Mouse (Mus musculus): ENCODE data around the gene Lrp11.
"Not testable (repeated sequence)": the region's sequence is repeated elsewhere in the genome, so short reads cannot be mapped to it uniquely, and the experiment has no call there.

Lrp11 gene

DNA sequence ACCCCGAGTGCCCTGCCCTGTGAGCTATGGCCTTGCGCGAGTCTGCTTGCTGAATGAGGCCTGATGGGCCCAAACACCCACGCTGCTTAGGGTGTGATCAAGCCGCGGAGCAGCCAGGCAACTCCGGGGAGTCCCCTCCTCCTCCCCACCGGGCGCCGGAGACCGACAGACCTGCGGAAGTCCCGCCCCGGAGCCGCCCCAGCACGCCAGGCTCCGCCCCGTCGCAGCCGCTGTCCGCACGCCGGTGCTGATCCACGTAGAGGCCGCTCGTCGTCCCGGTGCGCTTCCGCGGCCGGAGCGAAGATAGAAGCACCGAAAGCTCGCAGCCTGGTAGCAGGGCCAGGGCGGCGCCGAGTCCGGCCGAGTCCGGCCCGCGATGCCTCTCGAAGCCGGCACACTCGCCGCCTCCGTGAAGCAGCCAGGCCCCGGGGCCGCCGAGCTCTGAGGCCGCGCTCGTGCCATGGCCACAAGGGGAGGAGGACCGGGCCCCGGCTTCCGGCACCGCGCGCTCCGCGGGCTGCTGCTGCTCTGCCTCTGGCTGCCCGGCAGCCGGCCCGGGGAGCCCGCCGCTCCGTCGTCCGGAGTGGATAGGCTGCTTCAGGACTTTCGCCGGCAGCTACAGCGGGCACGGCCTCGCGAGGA, at the start of gene Lrp11:
Gene Lrp11 (plus strand): TSS at position 209 of the 642 bp plus-strand sequence.
- peak; percentile 60 for DNase-seq (ENCODE audit: low read depth, low spot score)

DNA sequence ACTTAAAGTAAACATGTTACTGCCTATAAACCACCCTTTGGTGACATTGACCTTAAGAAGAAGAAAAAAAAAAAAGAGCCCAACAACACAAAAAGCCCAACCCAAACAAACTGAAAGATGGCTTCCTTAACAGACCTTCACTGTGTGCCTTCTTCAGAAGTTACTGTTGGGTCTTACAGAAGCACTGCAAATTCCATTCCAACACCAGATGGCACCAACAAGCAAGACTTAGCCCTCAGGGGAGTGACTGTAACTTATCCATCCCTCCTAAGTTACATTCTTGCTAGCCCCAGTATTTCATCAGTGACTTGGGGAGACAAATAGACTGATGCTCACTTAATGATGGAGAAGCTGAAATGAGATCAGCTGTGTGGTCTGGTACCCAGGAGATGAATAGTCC, 11.6 kb upstream of the Lrp11 start:
- no peak for DNase-seq (ENCODE audit: low read depth, low spot score)

DNA sequence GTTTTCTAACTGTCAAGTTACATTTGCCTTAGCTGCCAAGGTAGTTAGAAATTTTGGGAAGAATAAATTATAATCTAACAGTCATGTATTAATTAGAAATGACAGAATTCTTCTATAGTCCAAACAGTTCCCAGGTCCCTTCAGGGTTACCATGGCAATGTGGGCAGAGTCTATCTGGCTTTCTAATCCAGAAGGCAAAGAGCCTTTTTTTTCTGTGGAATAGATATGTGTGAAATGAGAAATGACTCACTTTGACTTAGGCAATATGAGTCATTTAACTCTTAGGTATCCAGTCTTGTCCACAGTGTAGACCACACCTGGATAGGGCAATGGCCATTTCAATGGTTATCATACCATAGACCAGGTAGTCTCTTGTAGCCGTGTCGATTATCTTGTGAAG, 8.2 kb upstream of the Lrp11 start:
- no peak for DNase-seq (ENCODE audit: low read depth, low spot score)

DNA sequence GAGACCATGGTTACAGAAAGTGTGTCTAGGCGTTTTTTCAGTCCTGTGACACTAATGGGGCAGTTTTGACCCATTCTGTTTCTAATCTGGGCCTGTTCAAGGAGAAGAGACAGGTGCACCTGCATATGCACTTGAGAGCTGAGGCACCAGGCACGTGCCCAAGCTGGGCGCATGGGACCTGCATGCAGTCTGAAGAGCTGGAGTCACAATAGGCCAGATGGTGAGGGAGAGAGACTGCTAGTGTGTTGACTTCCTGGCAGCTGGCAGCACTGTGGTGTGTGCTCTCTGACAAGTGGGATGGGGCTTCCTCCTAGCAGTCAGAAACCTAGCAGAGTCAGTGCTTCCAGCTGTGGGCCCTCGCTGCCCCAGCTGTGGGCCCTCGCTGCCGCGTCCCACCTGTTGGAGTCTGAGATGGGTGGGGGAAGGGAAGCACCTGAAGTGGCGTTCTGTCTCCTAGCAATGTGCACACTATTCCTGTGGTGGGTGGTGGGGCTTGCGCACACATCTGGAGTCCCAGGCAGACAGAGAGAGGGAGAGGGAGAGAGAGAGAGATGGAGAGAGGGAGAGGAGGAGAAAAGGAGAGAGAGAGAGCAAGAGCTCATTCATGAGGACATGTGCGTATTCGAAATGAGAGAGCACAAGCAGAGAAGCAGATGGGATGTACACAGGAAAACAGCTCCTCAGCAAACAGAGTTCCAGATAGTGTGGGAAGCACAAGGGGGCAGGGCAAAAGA, 7.3 kb upstream of the Lrp11 start:
- no peak for DNase-seq (ENCODE audit: low read depth, low spot score)

DNA sequence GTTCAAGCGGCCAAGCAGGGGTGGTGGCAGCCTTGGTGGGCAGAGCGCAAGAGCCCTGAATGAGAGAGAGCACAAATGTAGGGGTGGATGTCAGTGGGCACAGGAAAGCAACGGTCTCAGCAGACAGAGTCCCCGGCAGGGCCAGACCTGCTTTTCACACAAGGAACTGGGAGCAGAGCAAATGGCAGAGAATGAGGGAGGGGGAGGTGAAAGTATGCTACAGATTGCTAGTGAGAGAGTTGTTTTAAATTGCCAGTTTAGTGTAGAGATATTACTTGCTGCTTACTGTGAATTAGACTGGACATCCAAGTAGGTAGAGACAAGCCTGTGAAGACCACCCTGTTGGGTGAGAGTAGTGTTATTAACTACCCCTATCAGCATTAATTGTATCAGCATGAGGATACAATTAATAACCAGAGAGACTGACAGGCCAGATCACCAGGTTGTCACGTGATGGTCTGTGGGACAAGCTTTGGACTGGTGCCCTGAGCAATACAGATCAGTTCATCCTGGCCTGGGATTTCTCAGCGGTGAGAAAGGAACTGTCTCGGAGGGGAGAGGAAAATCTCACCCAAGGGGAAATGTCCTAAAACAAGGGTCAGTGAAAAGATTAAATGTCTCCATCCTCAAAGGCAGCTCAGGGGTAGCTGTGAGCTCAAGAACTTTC, 6.6 kb upstream of the Lrp11 start:
- DNase-seq (ENCODE audit: low read depth, low spot score) = no peak

DNA sequence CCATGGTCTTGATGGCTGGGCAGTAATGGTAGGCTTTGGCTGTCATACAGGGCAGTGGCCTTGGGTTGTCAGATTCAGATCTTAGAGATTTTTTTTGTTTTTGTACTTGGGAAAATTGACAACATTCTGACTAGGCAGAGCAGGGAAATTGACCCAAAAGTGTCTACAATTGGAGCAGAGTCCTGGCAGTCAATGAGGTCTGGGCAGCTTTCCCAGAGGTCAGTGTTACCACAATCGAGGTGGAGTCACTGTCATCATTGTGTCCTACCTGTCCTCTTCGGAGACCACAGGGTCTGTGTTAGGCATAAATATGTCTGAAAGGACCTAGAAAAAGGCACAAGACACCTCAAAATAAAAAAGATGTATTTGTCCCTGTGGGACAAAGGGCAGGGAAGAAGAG, 2.8 kb upstream of the Lrp11 start:
- DNase-seq (ENCODE audit: low read depth, low spot score) = no peak

DNA sequence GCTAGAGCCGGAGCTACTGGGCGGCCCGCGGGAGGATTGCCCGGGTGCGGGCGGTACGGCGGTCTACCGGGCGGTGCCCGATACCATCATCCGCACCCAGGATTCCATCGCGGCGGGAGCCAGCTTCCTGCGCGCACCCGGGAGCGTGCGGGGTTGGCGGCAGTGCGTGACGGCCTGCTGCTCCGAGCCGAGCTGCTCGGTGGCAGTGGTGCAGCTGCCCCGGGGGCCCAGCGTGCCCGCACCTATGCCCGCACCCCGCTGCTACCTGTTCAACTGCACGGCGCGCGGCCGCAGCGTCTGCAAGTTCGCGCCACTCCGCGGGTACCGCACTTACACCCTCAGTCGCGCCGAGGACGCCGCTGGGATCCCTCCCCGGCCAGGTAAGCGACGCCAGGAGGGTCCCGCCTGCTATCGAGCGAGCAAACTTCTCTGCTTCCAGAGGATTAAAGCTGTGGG, 662 bp downstream of the Lrp11 start:
- no peak for DNase-seq (ENCODE audit: low read depth, low spot score)

DNA sequence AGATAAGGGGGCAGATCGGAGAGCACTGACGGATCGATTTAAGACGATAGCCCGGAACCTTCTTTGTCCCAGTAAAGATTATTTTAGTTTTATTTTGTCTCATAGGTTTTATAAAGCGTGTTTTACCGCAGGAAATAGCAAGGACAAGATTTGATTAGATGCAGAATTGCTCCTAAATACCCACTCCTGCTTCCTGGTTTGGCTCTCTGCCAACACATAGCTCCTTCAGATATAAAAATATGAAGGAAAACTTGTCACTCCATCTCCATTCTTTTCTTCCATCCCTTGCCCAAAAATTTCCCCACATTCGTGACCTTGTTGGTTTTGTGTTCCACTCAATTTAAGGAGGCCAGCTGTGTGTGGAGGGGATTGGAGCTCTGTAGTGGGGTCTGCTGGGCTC, 1.2 kb downstream of the Lrp11 start:
- DNase-seq (ENCODE audit: low read depth, low spot score) = no peak

DNA sequence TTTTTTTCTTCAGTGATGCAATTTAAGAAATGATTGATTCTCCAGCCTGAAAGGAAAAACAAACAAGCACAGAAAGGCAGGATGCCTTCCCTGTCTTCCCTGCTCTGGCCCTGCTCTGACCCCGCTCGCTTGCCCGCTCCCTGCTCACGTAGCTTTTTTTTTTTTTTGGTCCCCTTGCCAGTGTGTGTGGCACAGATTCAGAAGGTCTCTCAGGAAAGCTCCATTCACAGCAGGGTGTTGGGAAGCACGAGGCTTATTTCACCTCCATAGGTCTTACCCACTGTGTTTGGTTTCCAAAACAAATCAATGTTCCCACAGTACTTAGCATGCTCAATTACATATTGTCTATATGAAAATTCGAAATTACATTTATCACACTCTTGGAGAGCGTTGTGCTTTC, 5.2 kb downstream of the Lrp11 start:
- DNase-seq (ENCODE audit: low read depth, low spot score) = no peak

DNA sequence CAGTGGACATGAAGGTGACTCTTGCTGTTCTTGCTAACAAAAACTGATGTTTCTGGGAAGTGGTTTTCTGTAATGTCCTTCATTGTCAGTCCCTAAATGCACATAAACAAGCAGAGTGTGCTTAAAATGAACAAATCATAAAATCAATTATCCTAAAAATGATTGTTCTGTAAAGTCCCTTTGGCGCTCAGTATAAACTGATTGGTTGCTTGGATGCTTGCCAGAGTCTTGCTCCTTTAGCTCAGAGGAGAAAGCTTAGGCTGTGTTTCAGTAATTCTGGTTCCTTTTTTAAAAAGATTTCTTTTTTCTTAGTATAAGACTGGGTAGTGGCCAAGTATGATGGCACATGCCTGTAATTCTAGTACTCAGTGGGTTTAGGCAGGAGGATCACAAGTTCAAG, 6.7 kb downstream of the Lrp11 start:
- no peak for DNase-seq (ENCODE audit: low read depth, low spot score)

DNA sequence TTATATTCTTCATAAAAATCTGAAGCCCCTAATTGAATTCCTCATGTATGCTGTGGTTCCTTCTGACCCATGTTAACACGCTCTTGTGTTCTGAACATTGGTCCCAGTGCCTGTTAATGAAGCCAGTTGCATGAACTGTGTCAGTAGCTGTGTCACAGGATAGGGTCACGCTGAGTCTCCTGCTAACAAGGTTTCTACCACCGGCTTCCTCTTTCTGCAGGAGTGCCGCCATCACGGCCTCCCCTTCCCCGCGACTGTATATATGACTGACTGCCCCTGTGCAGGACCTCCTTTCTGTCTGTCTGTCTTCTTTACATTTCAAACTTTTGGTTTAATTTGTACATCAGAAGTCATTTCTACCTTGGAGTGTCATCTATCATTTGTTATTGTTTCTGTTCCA, 8.6 kb downstream of the Lrp11 start:
- DNase-seq (ENCODE audit: low read depth, low spot score) = no peak

DNA sequence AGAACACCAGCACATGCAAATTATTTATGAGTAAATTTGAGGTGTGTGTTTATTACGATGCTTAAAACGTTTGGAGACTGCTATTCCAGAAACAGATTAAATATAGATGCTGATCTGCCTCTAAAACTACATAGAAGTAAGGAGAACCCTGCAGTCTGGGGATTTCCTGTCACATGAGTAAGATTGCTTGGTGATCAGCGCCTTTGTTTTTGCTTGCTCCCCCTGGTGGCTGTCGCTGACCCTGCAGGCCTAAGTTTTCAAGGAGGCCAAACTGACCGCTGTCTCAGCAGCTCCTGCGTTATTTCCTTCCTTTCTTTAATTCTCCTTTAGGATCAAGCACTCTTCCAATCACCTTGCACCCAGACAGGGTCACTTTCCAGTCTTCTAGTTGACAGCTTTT, 11.0 kb downstream of the Lrp11 start:
- DNase-seq (ENCODE audit: low read depth, low spot score) = no peak

DNA sequence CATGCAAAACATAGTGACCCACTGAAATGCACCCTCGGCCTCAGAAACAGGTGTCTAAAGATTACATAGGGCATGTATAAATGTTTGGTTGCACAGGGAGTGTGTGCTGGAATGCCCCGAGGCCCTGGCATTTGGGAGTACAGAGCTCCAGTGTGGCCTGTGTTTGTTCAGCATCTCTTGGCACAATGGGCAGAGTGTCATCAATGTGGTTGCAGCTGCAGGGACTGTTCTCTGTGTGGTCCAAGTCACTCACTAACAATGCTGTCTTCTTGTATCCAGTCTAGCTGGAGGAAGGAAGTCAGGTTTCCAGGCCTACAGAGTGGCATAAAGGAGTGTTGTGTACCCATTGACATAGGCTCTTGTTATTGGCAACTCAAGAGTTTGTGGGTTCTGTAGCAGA, 15.6 kb downstream of the Lrp11 start:
- DNase-seq (ENCODE audit: low read depth, low spot score) = no peak

DNA sequence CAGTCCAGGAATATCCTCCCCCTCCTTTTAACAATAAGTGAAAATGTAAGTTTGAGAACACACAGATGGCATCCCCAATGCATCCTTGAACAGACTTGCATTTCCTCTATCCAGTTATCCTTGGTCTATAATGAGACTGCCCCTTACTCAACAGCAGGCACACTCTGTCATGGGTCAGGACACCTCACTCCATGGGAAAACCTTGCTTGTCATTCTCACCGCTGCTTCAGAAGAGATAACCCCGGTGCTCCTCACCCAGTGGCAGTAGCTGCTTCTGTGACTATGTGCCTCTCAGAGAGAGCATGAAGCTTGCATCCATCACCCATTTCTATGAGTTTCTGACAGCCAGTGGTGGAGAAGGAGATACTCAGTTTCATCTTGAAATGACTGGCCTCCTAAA, 16.8 kb downstream of the Lrp11 start:
- DNase-seq (ENCODE audit: low read depth, low spot score) = no peak

DNA sequence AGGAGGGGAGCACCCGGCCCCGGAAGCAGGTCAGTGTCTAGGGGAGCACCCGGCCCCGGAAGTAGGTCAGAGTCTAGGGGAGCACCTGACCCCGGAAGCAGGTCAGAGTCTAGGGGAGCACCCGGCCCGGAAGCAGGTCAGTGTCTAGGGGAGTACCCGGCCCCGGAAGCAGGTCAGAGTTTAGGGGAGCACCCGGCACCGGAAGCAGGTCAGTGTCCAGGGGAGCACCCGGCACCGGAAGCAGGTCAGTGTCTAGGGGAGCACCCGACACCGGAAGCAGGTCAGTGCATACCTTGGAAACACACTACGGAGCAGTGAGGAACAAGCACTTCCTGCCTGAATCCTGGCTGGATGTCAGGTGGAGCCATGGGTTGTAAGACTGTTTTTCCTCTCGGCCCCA, 19.0 kb downstream of the Lrp11 start:
- DNase-seq (ENCODE audit: low read depth, low spot score) = no peak

DNA sequence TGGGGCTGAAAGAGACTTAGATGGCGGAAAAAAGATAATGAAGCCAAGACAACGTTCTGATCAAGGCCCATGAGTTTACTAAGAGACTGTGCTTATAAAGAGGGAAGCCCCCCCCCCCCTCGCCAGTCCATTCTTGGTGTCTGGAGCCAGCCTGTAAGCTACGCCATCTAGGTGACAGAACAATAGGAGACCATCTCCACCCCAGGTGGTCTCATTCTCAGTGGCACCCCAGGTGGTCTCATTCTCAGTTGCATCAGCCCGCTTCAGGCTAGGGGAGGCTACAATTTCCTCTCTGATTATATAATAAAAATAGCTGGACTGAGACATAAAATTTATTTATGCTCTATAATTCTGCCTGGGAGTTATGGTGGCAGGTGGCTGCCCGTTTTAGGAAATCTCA, 22.0 kb downstream of the Lrp11 start:
- no peak for DNase-seq (ENCODE audit: low read depth, low spot score)

DNA sequence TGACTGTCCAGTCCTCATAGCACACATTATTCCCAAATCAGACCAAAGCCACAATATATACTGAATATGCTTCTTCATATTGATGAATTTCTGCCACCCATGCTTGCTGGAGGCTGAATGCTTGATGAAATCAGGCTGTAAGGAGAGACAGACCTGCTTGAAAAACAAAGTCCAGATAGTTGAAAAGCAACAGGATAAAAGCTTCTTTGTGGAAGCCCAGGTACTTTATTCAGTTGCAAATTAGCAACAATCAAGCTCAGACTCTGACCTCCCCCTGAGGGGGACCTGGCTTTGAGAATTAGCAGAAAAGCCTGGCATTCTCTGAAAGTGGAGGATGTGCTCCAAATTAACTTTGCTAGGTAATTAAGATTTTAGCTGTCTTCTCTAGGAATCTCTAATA, 22.6 kb downstream of the Lrp11 start:
- not testable (repeated sequence) for DNase-seq (ENCODE audit: low read depth, low spot score)

DNA sequence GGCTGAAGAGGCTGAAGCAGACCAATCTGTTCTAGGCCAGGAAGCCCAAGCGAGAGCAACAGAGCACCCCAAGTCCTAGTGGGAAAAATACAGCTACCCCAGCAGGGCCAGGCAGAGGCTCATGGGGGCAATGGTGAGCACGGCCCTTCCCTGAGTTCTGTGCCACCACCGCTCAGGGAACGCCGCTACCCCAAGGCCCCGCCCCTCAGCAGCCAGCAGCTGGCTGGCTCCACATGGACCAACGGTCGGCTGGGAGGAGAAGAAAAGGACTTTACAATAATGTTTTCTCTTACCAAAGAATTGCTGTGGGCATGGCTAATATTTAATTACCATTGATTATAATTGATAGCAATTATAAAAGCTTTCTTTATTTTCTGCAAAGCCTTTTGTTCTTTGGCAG, 25.2 kb downstream of the Lrp11 start:
- DNase-seq (ENCODE audit: low read depth, low spot score) = no peak

DNA sequence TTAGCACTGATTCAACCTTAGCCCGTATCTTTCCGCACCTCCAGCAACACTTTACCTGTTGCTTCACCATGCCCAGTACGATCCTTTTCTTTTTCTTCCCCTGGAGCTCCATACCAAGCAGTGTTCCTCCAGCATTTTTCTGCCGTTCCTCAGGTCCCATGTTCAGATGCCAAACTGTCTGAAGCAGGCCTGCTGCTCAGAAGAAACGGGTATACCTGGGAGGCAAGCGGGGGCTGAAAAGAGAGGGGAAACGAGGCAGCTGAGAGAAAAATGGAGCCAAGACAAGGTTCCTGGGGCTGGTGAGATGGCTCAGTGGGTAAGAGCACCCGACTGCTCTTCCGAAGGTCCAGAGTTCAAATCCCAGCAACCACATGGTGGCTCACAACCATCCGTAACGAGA, 27.5 kb downstream of the Lrp11 start:
- DNase-seq (ENCODE audit: low read depth, low spot score) = not testable (repeated sequence)

DNA sequence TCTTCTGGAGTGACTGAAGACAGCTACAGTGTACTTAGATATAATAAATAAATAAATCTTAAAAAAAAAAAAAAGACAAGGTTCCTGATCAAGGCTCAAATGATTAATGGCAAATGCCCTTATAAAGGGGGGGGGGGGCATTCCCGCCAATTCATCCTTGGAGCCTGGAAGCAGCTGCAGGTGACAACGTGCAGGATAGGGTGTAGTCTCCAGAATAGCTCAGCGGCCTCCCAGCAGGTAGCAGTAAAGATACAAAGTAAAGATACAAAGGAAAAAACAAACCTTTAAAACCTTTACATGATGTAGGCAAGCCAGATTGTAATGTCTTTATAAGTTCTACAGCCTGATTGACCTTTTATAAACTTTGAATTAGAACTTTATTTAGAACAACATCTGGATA, 28.0 kb downstream of the Lrp11 start:
- not testable (repeated sequence) for DNase-seq (ENCODE audit: low read depth, low spot score)

DNA sequence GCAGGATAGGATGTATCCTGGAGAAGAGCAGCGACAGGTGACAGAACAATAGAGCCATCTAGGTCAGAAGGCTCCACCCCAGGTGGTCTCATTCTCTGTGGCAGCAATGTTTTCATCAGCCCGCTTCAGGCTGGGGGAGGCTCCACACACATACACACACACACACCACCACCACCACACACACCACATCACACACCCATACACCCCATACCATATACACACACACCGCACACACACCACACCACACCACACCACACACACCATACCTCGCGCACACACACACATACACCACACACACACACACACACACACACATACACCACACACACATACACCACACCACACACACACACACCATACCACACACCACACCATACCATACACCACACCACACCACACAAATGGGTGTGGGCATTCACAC, 30.2 kb downstream of the Lrp11 start:
- DNase-seq (ENCODE audit: low read depth, low spot score) = no peak

DNA sequence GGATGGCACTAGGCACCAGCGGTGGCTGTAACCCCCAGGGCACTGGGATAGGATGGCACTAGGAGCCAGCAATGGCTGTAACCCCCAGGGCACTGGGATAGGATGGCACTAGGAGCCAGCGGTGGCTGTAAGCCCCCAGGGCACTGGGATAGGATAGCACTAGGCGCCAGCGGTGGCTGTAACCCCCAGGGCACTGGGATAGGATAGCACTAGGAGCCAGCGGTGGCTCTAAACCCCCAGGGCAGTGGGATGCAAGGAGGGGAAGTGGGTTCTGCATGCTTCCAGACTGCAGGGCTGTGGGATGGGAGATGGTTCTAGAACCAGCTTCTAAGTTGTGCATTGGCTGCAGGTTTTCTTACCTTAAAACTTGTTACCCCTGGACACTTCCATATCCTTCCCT, 31.1 kb downstream of the Lrp11 start:
- DNase-seq (ENCODE audit: low read depth, low spot score) = no peak

DNA sequence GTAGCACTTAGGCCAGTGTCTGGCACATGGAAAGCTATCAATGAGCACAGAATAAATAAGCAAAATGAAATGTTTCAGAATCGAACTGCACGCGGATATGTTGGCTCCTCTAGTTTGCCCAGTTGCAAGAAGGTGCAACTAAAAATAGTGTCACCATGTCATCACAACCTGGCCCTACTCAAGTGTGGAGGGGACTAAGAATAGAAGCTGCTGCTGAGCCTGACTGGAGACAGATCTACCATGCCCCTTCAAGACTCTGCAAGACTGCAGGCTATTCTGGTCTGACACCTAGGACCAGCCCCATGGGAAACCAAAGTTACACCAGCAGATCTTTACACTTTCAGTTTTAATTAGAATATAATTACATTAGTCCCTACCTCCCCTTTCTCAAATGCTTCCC, 32.8 kb downstream of the Lrp11 start:
- no peak for DNase-seq (ENCODE audit: low read depth, low spot score)

Data from brain, embryonic 18.5 days (tissue).